Mouse (Mus musculus) stomach, embryonic 14.5 days (tissue): ENCODE results near the gene Atoh8. TPM values are rescaled to one million over a fixed set of nuclear protein-coding genes. Genes with fewer than 3 reads are reported as not detected.

Experiments
- ATAC-seq: fragments of 200-750 bp; cut with Nextera tagmentation; 2 replicates; pipeline ENCODE4 v1.8.0; 2017; ENCODE audit warnings: low read depth, moderate TSS enrichment; ENCODE audit not compliant: insufficient number of reproducible peaks, insufficient read depth, low FRiP score
- H3K27ac ChIP-seq: fragments of 300-500 bp; sonication (generic); 2 replicates; pipeline ENCODE4 v1.5.1; 2014; ENCODE audit warnings: mild to moderate bottlenecking, low read length, moderate library complexity, mixed read lengths
- H3K27me3 ChIP-seq: fragments of 300-500 bp; sonication (generic); 2 replicates; pipeline ENCODE4 v1.6.1; 2014; ENCODE audit warnings: low read length, control low read depth, mixed read lengths; ENCODE audit not compliant: control insufficient read depth, insufficient read depth
- H3K36me3 ChIP-seq: fragments of 300-500 bp; sonication (generic); 2 replicates; pipeline ENCODE4 v1.6.1; 2014; ENCODE audit warnings: mild to moderate bottlenecking, control low read depth, low read length, moderate library complexity, mixed read lengths; ENCODE audit not compliant: control insufficient read depth, insufficient read depth
- H3K4me1 ChIP-seq: fragments of 300-500 bp; sonication (generic); 2 replicates; pipeline ENCODE4 v1.6.1; 2014; ENCODE audit warnings: low read length, control low read depth, mixed read lengths; ENCODE audit not compliant: control insufficient read depth, insufficient read depth
- H3K4me2 ChIP-seq: fragments of 300-500 bp; sonication (generic); replicated peaks from 2 replicates; pipeline ENCODE4 v1.6.1; 2014; ENCODE audit warnings: low read depth, low read length, control low read depth
- H3K4me3 ChIP-seq: fragments of 300-500 bp; sonication (generic); 2 replicates; pipeline ENCODE4 v1.5.1; 2014; ENCODE audit warnings: low read depth, low read length, control low read depth
- H3K9ac ChIP-seq: fragments of 300-500 bp; sonication (generic); replicated peaks from 2 replicates; pipeline ENCODE4 v1.6.1; 2014; ENCODE audit warnings: low read depth, mild to moderate bottlenecking, control low read depth, low read length, moderate library complexity, mixed read lengths
- H3K9me3 ChIP-seq: fragments of 300-500 bp; sonication (generic); 2 replicates; pipeline ENCODE4 v1.6.1; 2016; ENCODE audit warnings: low read depth, low read length, control low read depth; ENCODE audit not compliant: control insufficient read depth
- WGBS: fragments of 180-500 bp; shearing (Covaris S2); extraction: QIAGEN DNeasy Blood & Tissue Kit; methylation state at CpG from one replicate; pipeline ENCODE4 v1.1.7; 2014; 5-methylcytosine and 5-hydroxymethylcytosine counted together
- polyA plus RNA-seq: library from polyadenylated mRNA; unstranded; fragments of >200 nt; fragmentation: Nextera tagmentation; extraction: Ambion mirVana; gene quantifications from 2 replicates; pipeline ENCODE4 v1.2.1, GENCODE M21; 2014

Atoh8 gene
- polyA plus RNA-seq, 1 experiment from 2014 or later, result 9.9 TPM

DNA sequence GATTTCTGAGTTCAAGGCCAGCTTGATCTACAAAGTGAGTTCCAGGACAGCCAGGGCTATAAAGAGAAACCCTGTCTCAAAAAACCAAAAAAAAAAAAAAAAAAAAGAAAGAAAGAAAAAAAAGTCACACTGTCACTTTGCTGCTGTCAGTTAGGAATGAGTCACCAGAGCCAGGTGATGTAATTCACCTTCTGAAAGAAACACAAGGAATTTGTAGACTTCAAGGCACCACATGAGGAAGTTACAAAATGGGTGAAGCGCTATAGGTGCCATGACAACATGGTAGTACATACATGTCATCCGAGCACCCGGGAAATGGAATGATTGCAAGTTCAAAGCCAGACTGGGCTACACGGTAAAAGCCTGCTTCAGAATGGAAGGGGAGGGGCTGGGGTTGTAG lies 14.6 kb upstream of the Atoh8 start:
- WGBS, result 86% methylated on average over 4 of the region's 4 CpGs
- peaks cover 9% of the 10 kb centered on the region for H3K4me1 ChIP-seq
- H3K9ac ChIP-seq, result no peak overlapping the region
- no peaks in the 10 kb centered on the region for H3K9me3 ChIP-seq
- H3K27me3 ChIP-seq, result no peaks in the 10 kb centered on the region
- H3K4me3 ChIP-seq, result no peak overlapping the region
- H3K4me2 ChIP-seq, result no peak overlapping the region
- no peaks in the 10 kb centered on the region for H3K36me3 ChIP-seq
- H3K27ac ChIP-seq, result no peak overlapping the region
- ATAC-seq, result no peak

DNA sequence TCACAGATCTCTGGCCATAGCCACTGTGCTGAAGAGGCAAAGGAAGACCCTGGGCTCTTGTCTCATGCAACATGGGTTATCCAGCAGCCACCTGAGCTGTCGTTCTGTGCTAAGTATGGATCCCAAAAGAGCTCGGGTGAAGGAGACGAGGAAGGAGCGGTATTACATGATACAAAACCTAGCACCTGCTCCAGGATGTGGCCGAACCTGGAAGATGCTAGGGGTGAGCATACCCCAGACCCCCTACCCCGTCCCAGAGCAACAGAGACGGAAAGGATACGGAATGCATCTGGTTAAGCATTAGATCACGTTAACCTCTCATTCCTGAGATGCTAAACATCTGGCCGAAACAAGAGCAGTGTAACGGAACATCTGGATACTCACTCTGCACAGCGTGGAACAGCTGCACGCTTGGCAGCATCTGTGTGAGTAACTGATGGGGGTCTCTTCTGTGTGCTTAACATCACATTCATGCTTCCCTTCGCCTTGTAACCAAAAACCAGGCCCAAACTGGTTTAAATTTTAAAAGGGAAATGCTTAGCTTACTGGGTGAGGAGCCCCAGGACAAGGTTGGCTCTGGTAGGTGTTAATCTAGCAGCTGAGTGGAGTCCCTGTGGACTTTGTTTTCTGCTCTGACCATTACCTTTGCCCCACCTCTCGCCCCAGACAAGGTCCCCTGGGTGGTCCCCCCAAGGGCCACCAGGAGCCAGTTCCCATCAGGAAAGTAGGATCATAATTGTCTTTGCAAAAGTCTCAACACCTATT lies 13.0 kb upstream of the Atoh8 start:
- 47% methylated on average over 15 of the region's 15 CpGs for WGBS

DNA sequence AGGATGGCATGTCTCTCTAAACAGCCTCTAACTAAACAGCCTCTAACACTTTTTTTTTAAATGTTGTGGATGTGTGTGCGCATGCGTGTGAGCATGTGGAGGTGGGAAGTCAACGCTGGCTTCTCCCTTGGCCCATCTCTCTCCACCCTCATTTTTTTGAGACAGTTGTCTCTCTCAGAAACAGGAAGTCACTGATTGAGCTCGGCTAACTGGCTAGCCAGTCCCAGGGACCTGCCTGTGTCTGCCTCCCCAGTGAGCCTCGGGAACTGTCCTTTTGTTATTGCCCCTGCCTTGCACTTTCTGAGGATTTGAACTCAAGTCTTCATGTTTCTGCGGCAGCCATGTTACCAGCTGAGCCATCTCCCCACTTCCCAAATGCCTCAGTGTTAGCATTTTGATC lies 10.9 kb upstream of the Atoh8 start:
- Histone ChIP-seq H3K4me1 (peaks cover 24% of the 10 kb centered on the region), H3K27ac (no peak overlapping the region), H3K9ac (no peak overlapping the region), H3K4me2 (no peak overlapping the region), H3K36me3 (no peaks in the 10 kb centered on the region), H3K4me3 (no peak overlapping the region), H3K9me3 (no peaks in the 10 kb centered on the region), H3K27me3 (no peaks in the 10 kb centered on the region)
- 79% methylated on average over 6 of the region's 6 CpGs for WGBS
- no peak for ATAC-seq

More for the DNA sequence above, 13.0 kb upstream of the Atoh8 start:
- Histone ChIP-seq H3K27me3 (no peaks in the 10 kb centered on the region), H3K4me3 (no peak overlapping the region), H3K4me1 (peaks cover 22% of the 10 kb centered on the region), H3K36me3 (no peaks in the 10 kb centered on the region), H3K27ac (no peak overlapping the region), H3K4me2 (no peak overlapping the region), H3K9ac (no peak overlapping the region), H3K9me3 (no peaks in the 10 kb centered on the region)
- peak; percentile 66; the same call in 1 of the 2 replicates for ATAC-seq

DNA sequence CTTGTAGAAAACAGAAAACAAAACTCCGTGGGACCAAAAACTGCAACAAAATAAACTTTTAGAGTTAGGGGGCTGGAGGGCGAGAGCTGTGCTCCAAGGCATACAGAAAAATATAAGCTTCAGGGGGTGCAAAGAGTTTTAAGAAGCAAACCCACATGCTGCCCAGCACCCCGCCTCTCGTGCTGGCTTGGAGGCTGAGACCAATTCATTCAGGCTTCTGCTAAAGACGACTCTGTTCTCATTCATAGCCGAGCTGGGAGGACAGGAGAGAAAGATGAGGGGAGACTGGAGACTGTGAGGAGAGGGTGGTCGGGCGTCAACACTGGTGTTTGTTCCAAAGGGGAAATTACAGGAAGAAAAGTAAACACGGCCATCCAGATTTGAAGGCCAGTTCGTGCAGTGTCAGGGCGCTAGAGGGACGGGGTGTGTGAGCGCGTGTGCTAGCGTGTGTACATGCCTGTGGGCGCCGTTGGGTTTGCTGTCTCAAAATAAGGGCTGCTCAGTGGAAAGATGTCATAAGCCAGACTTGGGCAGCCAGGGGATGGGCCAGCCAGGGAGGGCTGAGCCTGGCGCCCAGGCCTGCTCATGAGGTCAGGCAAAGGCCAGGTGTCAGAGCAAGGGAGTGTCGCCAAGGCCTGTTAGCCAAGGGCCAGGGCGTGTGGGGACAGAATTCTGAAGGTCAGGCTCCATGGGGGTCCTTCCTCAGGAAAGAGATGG lies 9.3 kb upstream of the Atoh8 start:
- Histone ChIP-seq H3K27me3 (no peaks in the 10 kb centered on the region), H3K9ac (no peak overlapping the region), H3K4me3 (no peak overlapping the region), H3K36me3 (no peaks in the 10 kb centered on the region), H3K4me1 (peaks cover 24% of the 10 kb centered on the region), H3K9me3 (no peaks in the 10 kb centered on the region), H3K27ac (peak overlapping the region; percentile 74), H3K4me2 (no peak overlapping the region)
- ATAC-seq, result no peak; the same call in 1 of the 2 replicates
- WGBS, result 42% methylated on average over 20 of the region's 20 CpGs

DNA sequence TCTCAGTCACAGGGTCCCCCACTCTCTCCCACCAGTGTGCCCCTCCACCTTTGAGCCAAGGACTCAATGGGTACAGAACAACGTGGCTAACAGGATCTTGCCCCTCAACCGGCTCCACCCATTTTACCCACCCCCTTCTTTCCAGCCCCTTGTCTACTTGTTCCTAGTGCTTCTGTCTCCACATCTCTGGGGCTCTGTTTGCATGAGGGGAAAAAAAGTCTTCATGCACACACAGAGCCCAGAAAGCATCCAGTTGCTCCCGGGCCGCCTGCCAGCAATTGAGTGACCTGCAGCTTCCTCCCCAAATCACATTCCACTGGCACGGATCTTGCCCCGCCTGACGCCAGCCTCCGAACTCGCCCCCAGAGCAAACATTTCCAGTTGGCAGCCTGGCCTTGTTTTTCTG lies 8.8 kb upstream of the Atoh8 start:
- peak; percentile 57 for ATAC-seq
- Histone ChIP-seq H3K36me3 (no peaks in the 10 kb centered on the region), H3K4me3 (no peak overlapping the region), H3K27me3 (no peaks in the 10 kb centered on the region), H3K4me2 (no peak overlapping the region), H3K9ac (no peak overlapping the region), H3K9me3 (no peaks in the 10 kb centered on the region), H3K4me1 (peaks cover 24% of the 10 kb centered on the region), H3K27ac (peak overlapping the region; percentile 74; the same call in 1 of the 2 replicates)
- WGBS, result 11% methylated on average over 9 of the region's 9 CpGs

DNA sequence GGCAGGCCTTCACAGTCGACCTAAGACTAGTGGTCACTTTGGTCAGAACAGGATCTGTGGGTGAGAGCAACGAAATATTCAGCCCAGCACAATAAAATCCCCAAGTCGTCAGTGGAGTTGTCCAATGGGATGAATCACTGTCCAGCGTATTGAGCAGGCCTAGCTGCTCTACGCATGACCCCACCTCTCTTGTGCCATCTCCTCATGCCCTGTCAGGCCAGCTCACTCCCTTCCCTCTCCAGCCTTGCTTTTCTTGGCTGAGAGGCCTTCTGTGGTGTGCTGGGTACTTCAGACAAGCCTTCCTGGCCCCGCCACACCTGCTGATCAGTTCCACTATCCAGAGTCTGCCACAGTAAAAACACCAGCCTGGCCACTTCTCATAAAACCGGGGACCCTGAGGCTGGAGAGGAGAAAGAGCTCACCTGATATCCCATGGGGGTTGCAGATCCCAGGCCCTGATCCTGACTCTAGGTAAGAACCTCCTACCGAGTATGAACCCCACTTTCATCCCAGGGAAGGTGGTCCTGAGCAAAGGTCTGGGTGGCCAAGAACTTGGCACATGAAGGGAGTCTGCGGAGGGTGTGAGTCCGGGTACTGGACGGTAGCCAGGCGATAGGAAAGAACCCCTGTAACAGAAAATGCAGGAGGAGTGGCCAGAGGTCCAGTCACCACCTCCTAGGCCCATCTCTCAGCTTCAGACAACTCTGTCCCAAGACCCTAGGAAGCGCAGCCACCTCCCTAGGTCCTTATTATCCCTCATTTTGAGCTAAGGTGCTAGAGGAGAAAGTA lies 7.3 kb upstream of the Atoh8 start:
- H3K4me3 ChIP-seq, result no peak overlapping the region
- H3K9ac ChIP-seq, result no peak overlapping the region
- peaks cover 18% of the 10 kb centered on the region for H3K4me1 ChIP-seq
- no peak overlapping the region for H3K4me2 ChIP-seq
- H3K9me3 ChIP-seq, result no peaks in the 10 kb centered on the region
- H3K36me3 ChIP-seq, result no peaks in the 10 kb centered on the region
- H3K27ac ChIP-seq, result no peak overlapping the region
- 0 out of 2 replicates have a peak, but pooled peaks cover 4% of the 10 kb centered on the region for H3K27me3 ChIP-seq
- no peak for ATAC-seq
- 86% methylated on average over 13 of the region's 13 CpGs for WGBS

DNA sequence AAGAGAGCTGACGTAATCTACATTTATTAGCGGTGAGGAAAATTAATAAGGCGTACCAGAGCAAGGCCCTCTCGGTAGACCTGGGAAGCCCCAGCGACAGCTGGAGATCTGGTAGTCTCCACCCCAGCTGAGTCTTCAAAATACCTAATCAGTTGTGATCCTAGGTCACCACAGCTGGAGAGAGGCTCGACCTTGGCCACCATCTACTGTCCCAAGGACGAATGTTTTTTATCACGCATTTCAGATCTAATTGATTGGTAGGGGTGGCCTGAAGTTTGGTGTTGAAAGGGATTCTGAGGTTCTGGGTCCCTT lies 6.4 kb upstream of the Atoh8 start:
- H3K4me1 ChIP-seq, result peaks cover 19% of the 10 kb centered on the region
- no peaks in the 10 kb centered on the region for H3K9me3 ChIP-seq
- no peak for ATAC-seq
- no peak overlapping the region for H3K9ac ChIP-seq
- no peak overlapping the region for H3K4me2 ChIP-seq
- H3K27me3 ChIP-seq, result peaks cover 6% of the 10 kb centered on the region; the same call in 1 of the 2 replicates
- H3K4me3 ChIP-seq, result no peak overlapping the region
- 36% methylated on average over 8 of the region's 8 CpGs for WGBS
- no peak overlapping the region for H3K27ac ChIP-seq
- no peaks in the 10 kb centered on the region for H3K36me3 ChIP-seq

DNA sequence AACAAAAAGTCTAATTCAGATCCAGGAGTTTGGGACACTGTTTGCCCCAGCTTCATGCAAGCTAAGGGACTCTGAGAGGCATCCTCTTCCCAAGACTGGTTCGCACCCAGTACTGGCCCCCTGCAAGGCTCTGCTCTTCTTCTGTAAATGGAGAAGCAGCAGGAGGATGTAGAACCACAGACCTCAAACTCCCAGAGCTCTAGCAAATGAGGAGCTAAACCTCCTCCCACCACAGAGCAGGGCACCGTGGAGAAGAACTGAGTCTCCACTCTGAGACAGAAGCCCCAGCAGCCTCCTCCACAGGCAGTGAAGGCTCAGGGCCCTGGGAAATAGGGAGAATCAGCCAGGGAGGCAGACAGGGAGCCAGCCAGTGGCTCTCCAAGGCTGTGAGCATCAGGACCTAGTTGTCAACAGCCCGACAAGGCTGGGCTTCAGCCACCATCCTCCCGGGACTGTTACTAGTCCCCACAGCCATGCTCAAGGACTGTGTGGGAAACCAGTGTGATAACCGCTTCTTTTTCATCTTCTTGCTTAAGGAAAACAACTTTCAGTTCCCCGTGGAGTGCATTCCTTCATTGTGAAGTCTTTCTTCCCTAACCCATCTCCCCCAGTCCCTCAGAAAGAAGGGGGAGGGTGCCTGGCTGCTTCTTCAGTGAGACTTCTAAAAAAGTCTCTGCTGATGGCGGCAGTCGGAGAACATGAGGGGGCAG lies 5.9 kb upstream of the Atoh8 start:
- Histone ChIP-seq H3K4me1 (peaks cover 21% of the 10 kb centered on the region), H3K4me2 (no peak overlapping the region), H3K27ac (no peak overlapping the region), H3K36me3 (no peaks in the 10 kb centered on the region), H3K9ac (no peak overlapping the region), H3K27me3 (peaks cover 9% of the 10 kb centered on the region; the same call in 1 of the 2 replicates), H3K4me3 (no peak overlapping the region), H3K9me3 (no peaks in the 10 kb centered on the region)
- WGBS, result 30% methylated on average over 8 of the region's 8 CpGs
- no peak for ATAC-seq
